Mouse (Mus musculus) thymus, postnatal 36 days (tissue): ENCODE measurements around the gene Greb1.

Experiments used
- DNase-seq, 2 experiments: peaks; one replicate each; pipeline ENCODE4 v3.0.0; 2022; ENCODE audit warnings: mixed read lengths in 2 of 2

Greb1 gene

DNA sequence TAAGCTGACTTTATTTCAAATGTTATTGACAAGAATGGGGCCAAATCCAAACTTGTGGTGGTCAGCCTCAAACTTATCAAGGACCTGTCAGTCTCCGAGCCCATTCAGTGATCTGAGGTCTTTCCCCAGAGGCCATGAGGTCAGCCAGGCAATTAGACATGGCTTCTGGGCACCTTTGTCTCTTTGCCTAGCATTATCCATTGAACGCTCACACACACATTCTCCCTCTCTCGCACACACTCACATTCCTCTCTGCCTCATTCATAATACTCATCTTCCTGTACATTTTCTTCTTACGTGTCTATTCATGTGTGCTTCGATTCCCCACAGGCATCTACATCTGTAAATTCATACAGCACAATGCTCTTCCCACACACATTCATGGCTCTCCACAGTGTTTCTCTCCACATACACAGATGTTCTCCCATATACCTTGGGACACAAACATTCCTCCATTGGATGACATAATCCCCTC is 3.3 kb upstream of the Greb1 start:
- no peak for DNase-seq

GRCm38 (mm10) chr12:16803237-16803955 is 2.7 kb upstream of the Greb1 start:
- DNase-seq = no peak

DNA sequence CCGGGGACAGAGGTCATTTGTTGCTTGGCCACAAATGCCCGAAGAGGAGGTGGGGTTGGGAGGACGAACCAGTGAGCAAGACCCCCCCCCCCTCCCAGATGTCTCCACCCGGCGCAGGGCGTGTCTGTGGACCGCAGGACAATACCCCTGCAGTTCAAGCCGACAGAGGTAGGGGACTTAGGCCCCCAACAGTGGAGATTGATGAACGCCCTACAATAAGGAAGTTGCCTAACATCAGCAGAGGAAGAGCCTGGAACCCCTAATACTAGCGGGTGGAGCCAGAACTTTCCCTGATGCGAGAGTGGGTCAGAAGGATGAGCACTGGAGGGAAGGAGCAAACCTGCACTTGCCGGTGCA is 251 bp upstream of the Greb1 start:
- no peak for DNase-seq

DNA sequence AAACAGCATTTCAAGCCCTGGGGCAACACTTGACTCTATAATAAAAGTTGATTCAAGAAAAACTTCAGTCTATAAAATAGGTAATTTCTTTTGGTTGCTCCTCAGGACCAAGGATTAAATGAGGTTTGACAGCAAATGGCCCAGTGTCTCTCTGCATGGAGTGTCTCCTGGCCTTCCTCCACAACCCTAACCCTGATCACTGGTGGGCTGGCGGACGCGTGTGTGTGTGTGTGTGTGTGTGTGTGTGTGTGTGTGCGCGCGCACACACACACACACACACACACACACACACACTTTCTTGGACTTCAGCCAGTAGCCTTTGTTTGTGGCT is 793 bp downstream of the Greb1 start:
- DNase-seq = no peak

DNA sequence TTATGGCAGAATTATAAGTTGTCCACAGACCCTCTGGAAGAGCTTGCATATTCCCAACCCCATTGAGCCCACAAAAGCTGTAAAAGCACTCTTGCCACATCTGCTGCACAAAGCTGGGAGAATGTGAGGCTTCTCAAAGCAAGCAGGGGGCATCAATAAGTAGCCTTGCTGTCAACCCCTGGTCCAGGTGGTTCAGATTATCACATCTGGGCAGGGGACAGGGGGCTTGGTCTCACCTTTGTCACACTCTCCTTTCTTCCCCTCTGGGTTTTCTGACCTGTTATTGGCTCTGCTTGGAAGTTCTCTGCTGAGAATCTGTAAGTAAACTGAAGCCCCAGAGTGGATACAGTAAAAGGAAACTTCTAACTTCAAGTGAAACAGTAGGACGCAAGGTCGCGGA is 1.8 kb downstream of the Greb1 start:
- no peak for DNase-seq

GRCm38 (mm10) chr12:16795781-16796180 is 4.9 kb downstream of the Greb1 start:
- no peak for DNase-seq

DNA sequence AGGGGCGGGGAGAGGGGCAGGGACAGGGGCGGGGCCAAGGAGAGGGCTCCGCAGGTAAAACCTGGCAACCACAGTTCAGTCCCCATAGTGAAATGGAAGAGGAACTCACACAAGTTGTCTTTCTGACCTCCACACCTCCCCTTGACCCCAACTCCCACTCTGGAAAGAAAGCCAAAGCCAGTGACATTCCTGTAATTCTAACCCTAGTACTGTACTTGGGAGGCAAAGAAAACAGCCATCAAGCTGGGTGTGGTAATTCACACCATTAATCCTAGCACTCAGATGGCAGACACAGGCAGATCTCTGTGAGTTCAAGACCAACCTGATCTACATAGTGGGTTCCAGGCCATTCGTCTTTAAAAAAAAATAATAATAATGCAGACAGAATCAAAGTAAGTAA is 7.3 kb downstream of the Greb1 start:
- no peak for DNase-seq

GRCm38 (mm10) chr12:16790456-16790855 is 10.2 kb downstream of the Greb1 start:
- no peak for DNase-seq

DNA sequence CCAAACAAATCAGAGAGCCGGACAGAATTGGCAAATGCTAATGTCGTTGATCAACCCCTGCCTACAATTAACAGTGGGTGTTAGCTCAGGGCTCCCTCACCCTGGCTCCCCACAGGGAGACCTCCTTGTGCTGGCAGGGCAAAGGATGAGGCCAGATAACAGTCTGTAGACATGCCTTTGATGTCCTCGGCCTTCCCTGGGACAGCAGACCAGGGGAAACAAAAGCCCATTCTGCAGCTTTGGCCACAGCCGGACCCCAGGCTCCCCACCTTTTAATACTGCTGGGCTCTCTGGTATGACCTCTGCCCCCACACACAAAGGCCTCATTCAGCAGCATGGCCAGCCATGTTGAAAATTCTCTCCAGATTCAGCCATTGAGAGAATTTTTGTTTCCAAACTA is 10.9 kb downstream of the Greb1 start:
- DNase-seq = no peak

DNA sequence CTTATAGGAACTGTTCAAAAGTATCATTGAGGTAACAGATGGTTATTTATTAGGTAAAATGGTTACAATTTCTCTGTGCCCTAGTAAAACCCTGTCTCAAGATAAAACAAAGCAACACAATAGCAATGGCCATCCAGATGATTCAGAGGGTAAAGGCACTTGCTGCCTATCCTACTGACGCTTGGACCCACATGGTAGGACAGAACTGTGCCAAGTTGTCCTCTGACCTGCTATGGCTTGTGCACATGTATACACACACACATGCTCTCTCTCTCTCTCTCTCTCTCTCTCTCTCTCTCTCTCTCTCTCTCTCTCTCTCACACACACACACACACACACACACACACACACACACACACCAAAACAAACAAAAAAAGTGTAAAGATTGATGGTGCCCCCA is 11.5 kb downstream of the Greb1 start:
- DNase-seq = no peak

DNA sequence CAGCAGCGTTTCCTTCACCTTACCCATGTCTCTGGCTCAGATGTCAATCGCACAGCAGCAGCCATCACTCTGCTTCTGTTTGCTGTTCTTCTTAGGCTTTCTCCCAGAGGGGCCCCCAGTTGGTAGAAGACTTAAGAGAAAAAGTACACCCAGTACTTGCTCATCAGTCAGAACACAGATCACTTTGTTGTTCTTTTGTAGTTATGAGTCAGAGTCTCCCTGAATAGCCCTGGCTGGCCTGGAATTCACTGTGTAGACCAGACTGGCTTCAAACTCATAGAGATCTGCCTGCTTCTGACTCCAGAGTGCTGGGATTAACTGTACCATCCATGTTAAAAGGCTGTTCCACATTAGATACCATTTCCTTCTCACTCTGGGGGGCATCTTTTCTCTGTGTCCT is 12.1 kb downstream of the Greb1 start:
- no peak for DNase-seq

GRCm38 (mm10) chr12:16781034-16781746 is 19.5 kb downstream of the Greb1 start:
- DNase-seq = no peak

GRCm38 (mm10) chr12:16780320-16780719 is 20.4 kb downstream of the Greb1 start:
- DNase-seq = no peak

DNA sequence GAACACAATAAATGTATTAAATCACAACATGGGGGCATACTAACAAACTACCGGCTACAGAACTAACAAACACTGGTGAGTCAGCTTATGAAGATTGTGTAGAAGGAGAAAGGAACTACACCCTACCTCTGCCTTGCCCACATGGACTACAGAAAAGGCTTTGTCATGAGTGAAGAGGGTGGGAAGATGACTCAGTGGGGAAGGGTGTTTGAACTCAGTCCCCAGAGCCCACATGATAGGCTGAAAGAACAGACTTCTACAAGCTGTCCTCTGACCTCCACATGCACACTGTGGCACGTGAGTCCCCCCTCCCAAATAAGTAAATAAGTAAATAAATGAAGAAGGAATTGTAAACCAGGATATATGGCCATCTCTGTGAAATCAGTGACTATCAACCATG is 21.5 kb downstream of the Greb1 start:
- no peak for DNase-seq

- no peak for DNase-seq
These were observed 22.2 kb downstream of the Greb1 start for GRCm38 (mm10) chr12:16778523-16778922.

DNA sequence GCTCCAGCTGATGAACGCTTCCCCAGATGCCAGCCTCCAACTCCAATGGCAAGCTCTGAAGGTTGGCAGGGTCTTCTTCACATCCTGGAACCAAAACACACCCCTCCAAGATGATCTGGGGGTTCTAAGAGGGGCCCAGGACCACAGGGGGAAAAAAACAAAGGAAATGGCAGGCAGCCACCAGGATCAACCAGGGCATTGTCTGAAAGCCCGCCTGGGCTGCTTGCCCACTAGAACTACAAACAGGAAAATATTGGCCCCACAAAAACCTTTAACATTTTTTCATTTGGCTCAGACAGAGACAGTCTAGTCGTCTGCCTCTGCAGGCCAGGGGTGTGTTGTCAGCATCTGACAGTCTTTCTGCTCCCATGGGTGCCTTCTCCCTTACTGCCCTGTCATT is 25.3 kb downstream of the Greb1 start:
- DNase-seq = no peak

DNA sequence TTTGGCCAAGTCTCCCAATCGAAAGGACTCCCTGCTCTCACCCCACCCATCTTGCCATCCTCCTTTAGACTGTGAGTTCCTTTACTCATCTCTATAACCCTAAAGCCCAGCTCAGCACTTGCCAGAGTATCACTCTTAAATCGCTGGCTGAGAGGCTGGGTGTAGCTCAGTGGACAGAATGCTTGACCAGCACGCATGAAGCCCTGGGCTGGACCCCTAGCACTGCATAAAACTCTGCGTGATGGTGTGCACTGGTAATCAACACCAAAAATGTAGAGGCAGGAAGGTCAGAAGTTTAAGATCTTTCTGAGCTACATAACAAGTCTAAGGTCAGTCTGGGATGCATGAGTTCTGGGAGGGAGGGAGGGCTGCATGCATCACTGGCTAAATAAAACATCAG is 26.1 kb downstream of the Greb1 start:
- no peak for DNase-seq

- no peak for DNase-seq
These were observed 31.0 kb downstream of the Greb1 start for GRCm38 (mm10) chr12:16769601-16770165.

GRCm38 (mm10) chr12:16768711-16769110 is 32.0 kb downstream of the Greb1 start:
- DNase-seq = no peak

DNA sequence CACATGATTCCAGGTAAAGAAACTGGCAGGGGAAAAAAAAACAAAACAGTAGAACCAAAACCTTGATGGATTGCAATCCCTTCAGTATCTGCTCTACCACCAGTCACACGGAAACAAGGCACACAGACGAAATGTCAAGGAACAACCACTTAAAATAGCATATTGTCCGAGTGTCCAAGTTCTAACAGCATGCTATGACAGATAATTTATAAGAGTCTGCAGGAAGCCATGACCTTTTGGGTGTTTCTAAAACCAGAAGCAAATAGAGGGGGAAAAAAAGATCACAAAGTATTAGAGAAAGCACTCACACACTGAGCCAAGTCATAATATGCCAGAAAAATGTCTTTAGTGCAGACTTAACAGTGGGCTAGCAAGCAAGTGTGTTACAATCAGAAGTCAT is 32.4 kb downstream of the Greb1 start:
- DNase-seq = no peak

DNA sequence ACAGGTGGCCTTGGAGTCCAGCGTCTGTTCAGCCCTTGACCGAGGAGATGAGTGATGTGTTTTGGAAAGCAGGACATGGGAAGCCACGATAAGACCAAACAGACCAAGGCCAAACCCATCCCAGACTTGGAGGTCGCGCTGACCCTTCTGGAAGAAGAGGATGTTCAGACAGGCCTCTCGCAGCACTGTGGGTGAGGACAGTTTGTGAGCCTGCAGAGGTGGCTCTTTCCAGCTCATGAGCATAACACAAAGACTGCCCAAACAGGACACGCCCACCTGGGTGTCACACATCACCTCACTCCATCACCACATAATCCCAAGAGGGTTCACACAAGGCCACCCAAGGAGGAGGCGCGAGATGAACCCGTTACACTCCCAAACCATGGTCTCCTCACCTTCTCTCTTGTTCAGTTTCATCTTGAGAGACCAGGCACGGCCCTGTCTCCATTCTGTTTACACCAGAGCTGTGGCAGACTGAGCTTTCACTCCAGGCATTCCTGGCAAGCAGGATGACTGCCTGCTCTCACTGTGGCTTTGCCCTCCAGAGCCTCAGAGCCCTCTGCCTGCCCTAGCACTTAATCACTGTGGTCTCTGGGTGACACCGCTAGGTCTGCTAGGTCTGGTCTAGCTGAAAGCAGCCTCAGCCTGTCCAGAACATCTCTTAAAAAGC is 35.8 kb downstream of the Greb1 start:
- DNase-seq = no peak

DNA sequence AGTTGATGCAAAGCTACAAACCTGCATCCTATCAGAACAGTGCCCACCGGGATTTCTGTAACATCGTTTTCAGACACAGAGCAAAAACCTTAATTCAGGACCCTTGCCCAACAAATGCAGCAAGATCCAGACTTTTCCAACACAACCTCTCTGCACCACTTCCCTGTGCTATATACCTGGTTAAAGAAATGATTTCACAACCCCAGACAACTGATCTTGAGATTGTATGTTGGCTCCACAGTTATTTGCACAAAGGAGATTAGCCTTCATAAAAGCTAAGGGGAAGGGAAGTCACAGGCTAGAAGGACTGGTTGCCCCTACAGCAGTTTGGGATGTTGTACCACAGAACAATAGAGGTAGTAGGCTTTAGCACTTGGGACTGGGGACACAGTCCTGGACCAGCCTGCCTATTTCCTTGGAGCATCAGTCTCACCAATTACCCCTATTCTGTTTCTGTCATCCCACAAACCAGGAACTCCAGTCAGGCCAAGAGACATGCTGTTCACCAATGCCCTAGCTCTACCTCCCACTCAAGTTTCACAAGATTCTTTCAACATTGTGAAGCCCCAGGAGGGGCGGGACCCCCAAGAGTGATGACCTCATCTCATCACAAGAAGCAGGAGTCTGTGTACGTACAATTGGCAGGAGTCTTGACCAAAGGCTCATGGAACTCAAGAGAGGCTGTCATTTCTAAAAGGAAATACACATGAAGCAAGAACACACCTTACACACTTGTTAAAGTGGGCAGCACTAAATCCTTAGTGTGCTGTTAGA is 36.9 kb downstream of the Greb1 start:
- no peak for DNase-seq

DNA sequence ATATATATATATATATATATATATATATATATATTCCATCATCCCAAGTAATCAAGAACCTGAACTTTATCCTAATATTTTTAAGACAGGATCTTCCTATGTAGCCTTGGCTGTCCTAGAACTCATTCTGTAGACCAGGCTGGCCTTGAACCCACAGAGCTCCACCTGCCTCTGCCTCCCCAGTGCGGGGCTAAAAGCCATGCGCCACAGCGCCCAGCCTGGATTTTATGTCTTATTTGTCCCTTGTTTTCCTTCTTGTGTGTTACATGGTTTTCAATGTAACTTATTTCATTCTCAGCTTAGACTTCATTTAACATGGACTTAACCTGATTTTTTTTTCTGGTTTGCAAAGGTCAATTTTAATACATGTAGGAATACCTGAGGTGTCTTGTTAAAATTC is 39.2 kb downstream of the Greb1 start:
- DNase-seq = no peak
